Mouse (Mus musculus): ENCODE results near the gene Gimap4.

Gimap4 gene

GRCm38 (mm10) chr6:48698888-48699287 is 14.5 kb downstream of the Gimap4 start:
- DNase-seq (ENCODE audit: inconsistent age in 2 of 2, low spot score in 1 of 2) = no peak

- DNase-seq (ENCODE audit: inconsistent age in 2 of 2, low spot score in 1 of 2) = peak; percentile 37 to 72
These were observed 16.1 kb downstream of the Gimap4 start for GRCm38 (mm10) chr6:48700251-48701075.

- DNase-seq (ENCODE audit: inconsistent age in 2 of 2, low spot score in 1 of 2) = no peak
These were observed 17.8 kb downstream of the Gimap4 start for GRCm38 (mm10) chr6:48702146-48702545.

- no peak for DNase-seq (ENCODE audit: inconsistent age in 2 of 2, low spot score in 1 of 2)
These were observed 18.3 kb downstream of the Gimap4 start for GRCm38 (mm10) chr6:48702601-48703000.

- peak in 1 of 2 experiments; percentile 21 for DNase-seq (ENCODE audit: inconsistent age in 2 of 2, low spot score in 1 of 2)
These were observed 19.8 kb downstream of the Gimap4 start for GRCm38 (mm10) chr6:48704146-48704545.

GRCm38 (mm10) chr6:48706130-48706529 is 21.8 kb downstream of the Gimap4 start:
- peak in 1 of 2 experiments; percentile 43 for DNase-seq (ENCODE audit: inconsistent age in 2 of 2, low spot score in 1 of 2)

GRCm38 (mm10) chr6:48718455-48718854 is 34.1 kb downstream of the Gimap4 start, which contains the start of the genes Gm28053 and Gimap7:
TSS of gene Gm28053 (plus strand) at chr6:48718607.
TSS of gene Gimap7 (plus strand) at chr6:48718621.
- no peak for DNase-seq (ENCODE audit: inconsistent age in 2 of 2, low spot score in 1 of 2)

GRCm38 (mm10) chr6:48720326-48720725 is 36.0 kb downstream of the Gimap4 start:
- DNase-seq (ENCODE audit: inconsistent age in 2 of 2, low spot score in 1 of 2) = no peak

GRCm38 (mm10) chr6:48723468-48723867 is 39.1 kb downstream of the Gimap4 start:
- no peak for DNase-seq (ENCODE audit: inconsistent age in 2 of 2, low spot score in 1 of 2)

- DNase-seq (ENCODE audit: inconsistent age in 2 of 2, low spot score in 1 of 2) = peak; percentile 37 to 73
These were observed 41.1 kb downstream of the Gimap4 start for GRCm38 (mm10) chr6:48725476-48725875.

- DNase-seq (ENCODE audit: inconsistent age in 2 of 2, low spot score in 1 of 2) = no peak
These were observed 43.4 kb downstream of the Gimap4 start for GRCm38 (mm10) chr6:48727761-48728160.

- DNase-seq (ENCODE audit: inconsistent age in 2 of 2, low spot score in 1 of 2) = no peak
These were observed 48.5 kb downstream of the Gimap4 start for GRCm38 (mm10) chr6:48732864-48733304.

- no peak for DNase-seq (ENCODE audit: inconsistent age in 2 of 2, low spot score in 1 of 2)
These were observed 49.3 kb downstream of the Gimap4 start for GRCm38 (mm10) chr6:48733660-48734059.

GRCm38 (mm10) chr6:48737053-48737452 is 52.7 kb downstream of the Gimap4 start:
- DNase-seq (ENCODE audit: inconsistent age in 2 of 2, low spot score in 1 of 2) = no peak

- no peak for DNase-seq (ENCODE audit: inconsistent age in 2 of 2, low spot score in 1 of 2)
These were observed 53.3 kb downstream of the Gimap4 start for GRCm38 (mm10) chr6:48737688-48738087.

GRCm38 (mm10) chr6:48738961-48739779 is 54.8 kb downstream of the Gimap4 start, which contains the start of gene Gimap1:
TSS of gene Gimap1 (plus strand) at chr6:48739054.
- DNase-seq (ENCODE audit: inconsistent age in 2 of 2, low spot score in 1 of 2) = peak; percentile 28 to 67

GRCm38 (mm10) chr6:48739780-48740055 is 55.4 kb downstream of the Gimap4 start:
- no peak for DNase-seq (ENCODE audit: inconsistent age in 2 of 2, low spot score in 1 of 2)

- DNase-seq (ENCODE audit: inconsistent age in 2 of 2, low spot score in 1 of 2) = no peak
These were observed 56.3 kb downstream of the Gimap4 start for GRCm38 (mm10) chr6:48740501-48741169.

GRCm38 (mm10) chr6:48741273-48741672 is 56.9 kb downstream of the Gimap4 start:
- no peak for DNase-seq (ENCODE audit: inconsistent age in 2 of 2, low spot score in 1 of 2)

Measured in adrenal gland, adult (tissue).